Mouse (Mus musculus) T-helper 1 cell (primary cell): ENCODE measurements around the gene Ccdc153.

Source experiments
- in situ Hi-C: fragments of 300-600 bp; cut with MboI, MseI; formaldehyde crosslinking; loops from one replicate; pipeline ENCODE4 v1.15.1; 2025; ENCODE audit warnings: high pct_unique_total_duplicates

The Ccdc153 gene

GRCm38 (mm10) chr9:44240399-44240798 lies at the start of gene Ccdc153:
Ccdc153 (plus strand) TSS chr9:44240676.
- in situ Hi-C loops: loop anchor here (5.0 kb wide), 1 partner anchor 58 kb away; no protein-coding TSS in a partner anchor

DNA sequence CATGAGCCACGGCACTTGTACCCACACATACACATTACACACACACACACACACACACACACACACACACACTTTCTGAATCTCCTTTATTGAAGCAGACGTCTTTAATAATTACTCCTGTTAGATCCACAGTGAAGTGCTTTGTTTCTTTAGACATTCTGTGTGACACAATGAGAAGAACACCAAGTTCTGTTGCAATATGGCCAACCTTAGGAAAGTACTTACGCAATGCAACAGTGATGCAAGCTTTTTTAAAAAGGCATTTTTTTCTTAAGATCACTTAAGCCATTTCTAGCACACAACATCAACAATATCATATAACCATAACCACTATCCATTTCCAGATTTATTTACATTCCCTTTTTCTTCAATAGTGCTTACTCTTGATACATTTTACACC lies 49.3 kb upstream of the Ccdc153 start:
- in situ Hi-C loops: no loop called here

GRCm38 (mm10) chr9:44192312-44192711 lies 48.2 kb upstream of the Ccdc153 start:
- in situ Hi-C loops: no loop called here

DNA sequence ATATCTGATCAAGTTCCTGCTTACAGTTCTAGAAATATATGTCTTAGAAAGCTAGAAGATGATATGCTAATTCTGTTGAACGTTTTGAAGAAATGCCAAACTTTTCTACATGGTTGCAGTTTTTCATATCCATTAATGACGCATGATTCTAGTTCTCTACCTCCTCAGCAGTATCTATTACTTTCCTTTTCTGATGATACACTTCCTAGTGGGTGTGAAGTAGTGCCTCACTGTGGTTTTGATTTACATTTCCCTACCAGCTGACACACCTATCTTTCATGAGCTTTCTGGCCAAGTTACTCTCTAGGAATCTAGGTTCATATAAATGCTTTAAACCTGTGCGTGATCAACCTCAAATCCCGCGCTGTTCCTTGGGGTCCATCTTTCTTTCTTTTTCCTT lies 47.7 kb upstream of the Ccdc153 start:
- in situ Hi-C loops: no loop called here

GRCm38 (mm10) chr9:44194000-44194399 lies 46.5 kb upstream of the Ccdc153 start:
- in situ Hi-C loops: no loop called here

- in situ Hi-C loops: no loop called here
Observed at GRCm38 (mm10) chr9:44196354-44196753, 44.1 kb upstream of the Ccdc153 start.

- in situ Hi-C loops: no loop called here
Observed at GRCm38 (mm10) chr9:44199166-44199565, 41.3 kb upstream of the Ccdc153 start.

DNA sequence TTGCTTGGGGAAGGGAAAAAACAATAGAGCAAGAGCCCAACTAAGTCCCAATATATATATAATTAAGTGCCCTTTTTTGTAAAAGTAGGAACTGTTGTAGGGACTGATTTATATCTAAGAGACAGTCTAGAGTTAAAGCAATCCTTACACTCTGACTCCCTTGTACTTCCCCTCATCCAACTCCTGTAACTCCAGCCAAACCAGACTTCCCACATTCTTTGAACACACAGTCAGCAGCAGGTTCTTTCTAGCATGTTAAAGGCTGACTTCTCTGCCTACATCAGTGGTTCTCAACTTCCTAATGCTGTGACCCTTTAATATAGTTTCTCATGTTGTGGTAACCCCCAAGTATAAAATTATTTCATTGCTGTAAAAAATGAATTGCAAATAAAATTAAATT lies 40.9 kb upstream of the Ccdc153 start:
- in situ Hi-C loops: no loop called here

GRCm38 (mm10) chr9:44200458-44200857 lies 40.0 kb upstream of the Ccdc153 start:
- in situ Hi-C loops: no loop called here

DNA sequence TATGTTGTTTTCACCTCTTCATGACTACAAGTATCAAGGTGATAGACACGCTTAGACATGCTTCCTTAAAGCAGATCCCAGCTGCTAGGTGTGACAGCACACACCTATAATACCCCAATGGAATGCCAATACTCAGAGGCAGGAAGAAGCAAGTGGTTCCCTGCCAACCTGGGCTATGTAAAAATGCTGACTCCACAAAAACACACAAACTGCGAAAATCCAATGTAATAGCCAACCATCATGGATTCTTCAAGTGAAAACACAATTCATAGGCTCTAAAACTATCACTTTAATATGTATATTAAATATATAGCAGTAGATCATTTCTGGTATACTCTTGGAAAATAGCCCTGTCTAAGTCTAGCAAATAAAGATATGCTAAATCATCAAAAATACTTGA lies 32.6 kb upstream of the Ccdc153 start:
- in situ Hi-C loops: no loop called here

- in situ Hi-C loops: no loop called here
Observed at GRCm38 (mm10) chr9:44209416-44209815, 31.1 kb upstream of the Ccdc153 start.

GRCm38 (mm10) chr9:44212406-44212805 lies 28.1 kb upstream of the Ccdc153 start:
- in situ Hi-C loops: no loop called here

GRCm38 (mm10) chr9:44213538-44213937 lies 26.9 kb upstream of the Ccdc153 start:
- in situ Hi-C loops: no loop called here

DNA sequence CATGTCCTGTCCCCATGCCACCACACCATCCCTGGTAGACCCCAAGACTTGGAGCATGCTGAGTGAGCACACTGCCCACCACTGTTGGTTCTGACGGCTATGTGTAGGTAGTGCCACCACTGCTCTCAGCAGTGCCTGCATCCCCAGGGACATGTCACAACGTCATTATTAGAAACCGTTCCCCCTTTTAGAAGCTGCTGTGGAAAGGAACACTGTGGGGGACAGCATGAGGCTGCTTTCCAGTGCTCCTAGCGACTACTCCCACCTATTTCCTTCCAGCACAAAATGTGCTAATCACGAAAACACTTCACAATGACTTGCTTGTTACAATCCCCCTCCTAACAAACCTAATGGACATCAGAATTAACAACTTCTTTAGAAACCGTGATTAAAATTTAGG lies 14.5 kb upstream of the Ccdc153 start:
- in situ Hi-C loops: no loop called here

GRCm38 (mm10) chr9:44231609-44232008 lies 8.9 kb upstream of the Ccdc153 start:
- in situ Hi-C loops: no loop called here

DNA sequence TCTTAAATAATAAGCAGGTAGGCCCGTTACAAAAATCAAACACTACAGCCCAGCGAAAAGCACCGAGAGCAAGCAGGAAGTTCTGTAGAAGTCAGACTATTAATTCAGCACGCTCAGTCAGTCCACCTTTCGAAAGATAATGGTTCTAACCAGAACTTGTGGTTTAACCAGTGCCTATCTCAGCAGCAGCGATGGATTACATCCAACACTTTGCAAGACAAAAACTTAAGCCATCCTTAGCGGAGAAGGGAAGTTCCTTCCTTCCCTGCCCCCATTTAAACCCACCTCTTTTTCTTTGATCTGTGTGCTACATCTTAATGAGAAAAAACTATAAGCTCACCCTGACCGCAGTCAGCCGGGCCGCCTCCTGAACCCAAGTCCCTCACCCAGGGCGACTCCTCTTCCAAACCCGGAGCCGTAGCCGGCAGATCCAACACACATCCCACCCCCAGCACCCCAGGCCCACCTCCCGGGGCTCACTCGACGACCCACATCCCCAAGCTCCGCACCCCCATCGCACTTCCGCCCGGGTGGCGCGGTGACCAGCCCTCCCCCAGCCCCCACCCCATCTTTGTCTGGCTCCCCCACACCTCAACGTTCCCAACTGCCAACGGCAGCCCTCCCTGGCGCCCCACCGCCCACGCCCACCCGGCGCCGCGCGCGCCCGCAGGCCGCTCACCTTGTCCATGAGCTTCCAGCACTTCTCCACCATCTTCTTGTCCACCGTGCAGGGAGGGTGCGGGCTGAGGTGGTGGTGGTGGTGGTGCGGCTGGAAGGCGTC lies 7.3 kb upstream of the Ccdc153 start:
- in situ Hi-C loops: no loop called here

DNA sequence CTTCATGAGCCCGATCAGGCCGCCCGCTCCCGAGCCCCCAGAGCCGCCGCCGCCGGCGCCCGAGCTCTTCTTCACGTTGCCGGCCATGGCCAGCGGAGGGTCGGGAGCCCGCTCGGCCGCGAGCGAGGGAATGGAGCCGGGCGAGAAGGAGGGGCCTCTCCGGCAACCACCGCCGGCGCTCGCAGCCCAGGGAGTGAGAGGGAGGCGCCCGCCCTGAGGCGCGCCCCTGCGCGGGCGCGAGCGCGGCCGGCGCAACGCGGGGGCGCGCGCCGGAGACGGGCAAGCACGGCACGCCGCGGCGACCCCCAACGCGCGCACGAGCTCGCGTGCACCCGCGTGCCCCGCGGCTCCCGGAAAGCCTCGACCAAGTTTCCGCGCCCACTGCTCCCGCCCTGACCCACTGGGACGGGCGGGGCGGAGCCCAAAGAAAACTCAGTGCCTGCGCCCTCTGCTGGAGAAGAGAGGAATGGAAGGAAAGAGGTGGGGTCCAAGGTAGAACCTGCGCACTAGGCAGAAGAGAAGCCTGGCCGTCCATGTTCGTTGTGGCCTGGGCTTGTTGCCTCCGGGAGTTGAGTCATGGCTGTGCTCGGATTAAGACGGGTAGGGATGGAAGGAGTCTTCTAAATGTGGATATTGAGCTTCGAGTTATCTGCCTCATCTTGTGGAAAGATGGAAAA lies 6.5 kb upstream of the Ccdc153 start, which contains the start of gene Cbl:
TSS of gene Cbl (minus strand) at position 248 of the 677 bp plus-strand sequence.
- in situ Hi-C loops: no loop called here

DNA sequence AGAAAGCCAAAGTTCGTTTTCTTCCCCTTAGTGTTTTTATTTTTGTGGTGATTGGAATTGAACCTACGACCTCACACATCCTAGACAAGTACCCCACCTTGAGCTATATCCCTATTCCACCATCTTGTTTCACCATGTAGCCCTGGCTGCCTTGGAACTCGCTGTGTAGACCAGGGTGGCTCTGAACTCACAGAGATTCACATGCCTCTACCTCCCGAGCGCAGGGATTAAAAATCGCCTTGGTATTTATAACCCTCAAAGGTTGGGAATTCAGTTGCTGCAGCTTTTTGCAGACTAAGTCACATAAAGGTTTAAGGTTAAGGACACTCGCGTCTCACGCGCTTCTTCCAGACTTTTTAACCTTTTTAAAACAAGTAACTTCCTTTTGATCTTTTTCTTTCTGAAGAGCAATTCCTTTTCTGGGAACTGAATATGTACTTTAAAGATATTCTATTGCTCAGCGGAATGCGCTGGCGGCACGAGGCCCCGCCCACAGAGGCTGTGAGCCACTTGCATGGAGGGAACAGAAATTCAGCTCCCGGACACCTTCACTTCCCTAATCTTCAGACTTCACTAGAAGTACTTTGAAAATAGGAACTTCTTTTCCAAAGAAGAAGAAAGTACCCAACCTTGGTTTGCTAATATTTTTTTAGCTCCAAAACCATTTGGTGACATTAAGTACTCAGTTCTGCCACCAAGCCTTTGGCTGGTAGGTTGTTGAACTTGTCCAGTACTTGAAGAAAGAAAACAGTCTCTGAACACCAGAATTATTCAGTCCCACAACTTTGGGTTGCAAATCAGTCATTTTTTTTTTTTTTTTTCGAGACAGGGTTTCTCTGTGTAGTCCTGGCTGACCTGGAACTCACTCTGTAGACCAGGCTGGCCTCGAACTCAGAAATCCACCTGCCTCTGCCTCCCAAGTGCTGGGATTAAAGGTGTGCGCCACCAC lies 5.7 kb upstream of the Ccdc153 start:
- in situ Hi-C loops: loop anchor here (5.0 kb wide), 1 partner anchor 288 kb away; no protein-coding TSS in a partner anchor

DNA sequence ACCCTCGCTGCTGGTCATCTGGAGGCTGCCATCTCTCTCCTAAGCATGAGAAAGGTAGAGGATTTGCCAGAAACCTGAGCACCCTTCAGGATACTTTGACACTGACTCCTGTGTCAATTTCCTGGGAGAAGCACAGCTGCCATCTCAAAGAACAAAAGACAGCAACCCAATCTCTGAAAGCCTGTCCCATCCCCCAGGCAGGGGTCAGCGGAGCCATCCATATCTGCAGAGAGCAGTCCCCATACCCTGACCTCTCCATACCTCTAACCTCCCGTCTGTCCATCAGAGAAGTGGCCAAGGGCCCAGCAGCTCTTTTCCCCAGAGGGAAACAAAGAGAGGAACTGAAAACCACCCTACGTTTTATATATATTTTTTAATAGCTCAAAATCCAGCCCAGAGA lies 3.9 kb upstream of the Ccdc153 start:
- in situ Hi-C loops: loop anchor here (5.0 kb wide), 1 partner anchor 286 kb away; no protein-coding TSS in a partner anchor

- in situ Hi-C loops: loop anchor here (5.0 kb wide), 1 partner anchor 285 kb away; no protein-coding TSS in a partner anchor
Observed at GRCm38 (mm10) chr9:44237128-44237527, 3.3 kb upstream of the Ccdc153 start.

DNA sequence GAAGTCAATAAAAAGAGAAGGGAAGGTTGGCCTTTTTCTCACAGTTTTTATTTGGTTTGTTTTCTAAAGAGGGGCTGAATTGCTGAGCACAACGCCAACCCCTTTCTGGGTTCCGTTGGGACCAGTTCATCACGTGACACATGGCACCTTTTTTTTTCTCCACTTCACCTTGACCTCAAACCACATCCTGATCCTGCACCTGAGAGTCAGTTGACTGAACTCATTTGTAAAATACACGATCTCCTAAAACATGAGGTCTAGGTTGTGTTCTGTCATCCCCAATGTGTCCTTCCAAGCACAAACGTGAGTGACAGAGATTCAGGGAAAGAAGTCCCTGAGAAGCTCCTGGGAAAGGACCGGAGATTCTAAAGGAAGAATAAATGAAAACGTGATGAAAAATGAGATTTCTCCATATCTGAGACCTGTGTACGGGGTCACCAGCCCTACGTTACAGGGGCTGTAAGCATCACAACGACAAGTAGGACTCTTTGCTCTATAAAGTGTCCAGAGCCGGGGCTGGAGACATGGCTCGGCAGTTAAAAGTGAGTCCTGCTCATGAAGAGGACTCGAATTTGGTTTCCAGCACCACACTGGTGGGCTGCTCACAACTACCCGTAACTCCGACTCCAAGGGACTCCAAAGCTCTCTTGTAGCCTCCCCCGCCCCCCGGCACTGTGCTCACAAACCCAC lies 1.8 kb upstream of the Ccdc153 start:
- in situ Hi-C loops: loop anchor here (5.0 kb wide), 1 partner anchor 284 kb away; no protein-coding TSS in a partner anchor
